Mouse (Mus musculus): ENCODE data around the gene Ccdc177. TPM values are rescaled to one million over a fixed set of nuclear protein-coding genes. Genes with fewer than 3 reads are reported as not detected.

The Ccdc177 gene
- polyA plus RNA-seq (2015; fragmentation: Nextera tagmentation; extraction: Ambion mirVana): 0.25 and 0.42 TPM in 2 replicates

DNA sequence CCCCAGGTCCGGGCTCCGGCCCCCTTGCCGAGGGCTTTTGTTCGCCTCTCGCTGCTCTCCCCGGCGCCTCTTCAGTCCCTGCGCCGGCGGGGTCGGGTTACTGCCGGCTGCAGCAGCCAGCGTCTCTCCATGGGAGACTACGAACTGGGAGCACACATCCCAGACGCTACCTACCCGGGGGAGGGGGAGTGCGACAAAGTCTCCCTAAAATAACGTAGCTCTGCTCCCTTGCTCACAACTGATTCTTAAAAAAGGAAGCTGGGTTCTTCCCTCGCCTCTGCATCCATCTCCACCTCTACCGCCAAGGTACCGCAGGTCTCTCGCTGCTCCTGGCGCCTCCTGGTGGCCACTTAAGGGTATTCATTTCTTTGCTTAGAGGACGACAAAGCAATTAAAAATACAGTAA, at the start of gene Ccdc177:
Gene Ccdc177, minus strand, starts transcription at position 292 of the 406 bp plus-strand sequence.
- H3K9ac ChIP-seq: peak within 1 kb of the TSS; percentile 68

DNA sequence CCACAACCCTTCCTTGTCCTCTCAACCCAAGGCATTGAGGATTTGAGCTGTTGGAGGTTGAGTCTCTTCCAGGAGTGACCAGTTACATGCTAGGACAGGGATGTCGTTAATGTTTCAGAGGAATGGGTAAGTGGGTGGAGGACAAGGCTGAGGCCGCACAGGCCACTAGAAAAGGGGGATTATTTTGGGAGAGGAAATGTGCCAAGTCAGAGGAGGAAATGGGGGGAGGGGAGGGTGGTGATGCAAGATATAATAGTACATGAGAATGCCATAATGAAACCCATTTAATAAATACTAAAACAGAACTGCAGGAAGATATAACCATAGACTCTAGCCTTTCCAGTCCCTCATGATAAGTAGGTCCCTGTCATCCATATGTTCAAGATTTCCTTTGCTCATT, 49.5 kb upstream of the Ccdc177 start:
- peaks cover 20% of the 10 kb centered on the region for H3K4me1 ChIP-seq
- H3K36me3 ChIP-seq: no peaks in the 10 kb centered on the region
- H3K4me3 ChIP-seq: no peak overlapping the region
- WGBS: 74% methylated on average over 2 of the region's 2 CpGs
- H3K9ac ChIP-seq: no peak overlapping the region
- H3K9me3 ChIP-seq: no peaks in the 10 kb centered on the region
- no peak overlapping the region for H3K27ac ChIP-seq
- no peak overlapping the region for H3K4me2 ChIP-seq
- no peak for ATAC-seq (ENCODE audit: insufficient number of reproducible peaks, insufficient read depth, low FRiP score, low TSS enrichment, low read depth)
- no peaks in the 10 kb centered on the region for H3K27me3 ChIP-seq

More for the DNA sequence above, at the start of gene Ccdc177:
- H3K4me1 ChIP-seq: peaks cover 31% of the 10 kb centered on the region
- WGBS: under 1% methylated on average over 24 of the region's 24 CpGs
- H3K36me3 ChIP-seq: no peaks in the 10 kb centered on the region
- no peak for ATAC-seq (ENCODE audit: insufficient number of reproducible peaks, insufficient read depth, low FRiP score, low TSS enrichment, low read depth)
- H3K4me3 ChIP-seq: peak within 1 kb of the TSS; percentile 61
- no peaks in the 10 kb centered on the region for H3K9me3 ChIP-seq
- no peak within 1 kb of the TSS; the same call in 1 of the 2 replicates for H3K27ac ChIP-seq
- H3K27me3 ChIP-seq: peaks cover 53% of the 10 kb centered on the region
- peak within 1 kb of the TSS; percentile 88 for H3K4me2 ChIP-seq

DNA sequence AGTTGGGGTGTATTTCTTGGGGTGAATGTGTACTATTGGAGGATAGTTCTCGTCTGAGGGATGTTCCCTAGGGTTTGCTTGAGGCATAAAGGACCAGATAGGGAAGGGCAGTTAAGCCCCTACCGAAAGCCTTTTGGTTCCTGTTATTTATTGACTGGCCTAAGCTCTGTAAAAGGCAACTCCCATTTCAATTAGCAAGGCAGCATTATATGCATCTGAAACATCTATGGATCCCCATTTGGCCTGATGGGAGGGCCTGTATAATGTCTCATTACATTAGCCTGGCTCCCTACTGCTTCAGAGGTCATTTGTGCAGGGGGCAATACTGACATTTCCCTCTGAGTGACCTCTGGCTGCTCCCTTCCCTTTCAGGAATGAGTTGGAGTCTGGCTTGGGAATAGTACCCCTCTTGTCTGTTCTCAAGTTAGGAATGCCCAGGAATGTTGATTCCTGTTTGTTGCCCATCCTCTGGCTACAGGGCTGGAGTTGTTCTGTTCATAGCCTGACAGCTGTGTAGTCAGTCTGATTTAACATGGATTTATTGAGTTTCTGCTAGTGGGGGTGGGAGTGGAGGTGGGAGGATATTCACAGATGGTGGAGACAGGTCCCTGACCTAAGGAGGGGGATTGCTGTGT, 47.1 kb upstream of the Ccdc177 start:
- 34% methylated on average over 2 of the region's 2 CpGs for WGBS
- Histone ChIP-seq H3K9me3 (no peaks in the 10 kb centered on the region), H3K9ac (no peak overlapping the region), H3K27me3 (no peaks in the 10 kb centered on the region), H3K27ac (no peak overlapping the region), H3K4me2 (no peak overlapping the region), H3K36me3 (no peaks in the 10 kb centered on the region), H3K4me1 (peaks cover 31% of the 10 kb centered on the region), H3K4me3 (no peak overlapping the region)
- no peak for ATAC-seq (ENCODE audit: insufficient number of reproducible peaks, insufficient read depth, low FRiP score, low TSS enrichment, low read depth)

DNA sequence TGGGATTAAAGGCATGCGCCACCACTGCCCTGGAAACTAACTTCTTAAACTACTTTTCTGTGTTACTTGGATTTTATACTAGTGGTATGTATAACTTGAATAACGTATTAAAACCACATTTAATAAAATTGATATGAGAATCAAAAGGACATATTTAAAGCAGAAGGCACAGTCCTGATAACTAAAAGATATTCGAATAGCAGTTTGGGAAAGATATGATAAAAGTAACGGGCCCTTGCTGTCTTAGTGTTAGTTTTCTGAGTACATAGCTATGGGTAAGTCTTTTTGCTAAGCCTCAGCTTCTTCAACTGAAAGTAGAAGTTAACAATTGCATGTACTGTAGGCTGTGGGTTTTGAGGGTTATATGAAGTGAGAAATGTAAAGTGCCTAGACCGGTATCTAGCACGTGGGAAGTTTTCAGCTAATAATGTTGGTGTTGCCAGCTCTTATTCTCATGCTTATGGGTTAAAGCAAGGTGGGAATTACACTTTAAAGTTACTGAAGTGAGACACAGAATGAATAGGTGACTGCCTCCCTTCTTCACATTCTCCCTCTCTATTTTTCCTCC, 44.5 kb upstream of the Ccdc177 start:
- H3K27me3 ChIP-seq: no peaks in the 10 kb centered on the region
- H3K36me3 ChIP-seq: no peaks in the 10 kb centered on the region
- no peak for ATAC-seq (ENCODE audit: insufficient number of reproducible peaks, insufficient read depth, low FRiP score, low TSS enrichment, low read depth)
- no peak overlapping the region for H3K27ac ChIP-seq
- WGBS: 93% methylated on average over 6 of the region's 6 CpGs
- H3K9ac ChIP-seq: no peak overlapping the region
- H3K9me3 ChIP-seq: no peaks in the 10 kb centered on the region
- H3K4me1 ChIP-seq: peaks cover 20% of the 10 kb centered on the region
- no peak overlapping the region for H3K4me3 ChIP-seq
- no peak overlapping the region for H3K4me2 ChIP-seq

DNA sequence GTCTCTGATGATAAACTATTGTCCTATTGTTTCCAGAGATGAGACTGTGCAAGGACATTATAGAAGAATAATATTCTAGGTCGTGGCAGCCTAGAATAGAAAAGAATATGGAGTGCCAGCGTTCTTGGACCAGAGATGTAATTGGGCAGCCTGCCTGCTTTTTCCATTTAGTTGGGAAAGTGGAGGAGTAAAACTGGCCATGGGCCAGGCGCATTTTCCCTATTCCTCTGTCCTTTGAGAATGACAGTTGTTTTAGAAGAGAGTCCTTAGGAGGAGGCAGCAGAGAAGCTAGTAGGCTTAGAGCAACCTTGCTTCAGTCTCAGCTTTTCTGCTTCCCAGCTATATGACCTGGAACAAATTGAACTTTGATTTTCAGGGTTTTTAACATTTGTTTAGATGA, 43.4 kb upstream of the Ccdc177 start:
- WGBS: 57% methylated on average over 3 of the region's 3 CpGs
- Histone ChIP-seq H3K4me1 (peaks cover 18% of the 10 kb centered on the region), H3K4me3 (no peak overlapping the region), H3K9me3 (no peaks in the 10 kb centered on the region), H3K36me3 (no peaks in the 10 kb centered on the region), H3K27ac (no peak overlapping the region), H3K9ac (no peak overlapping the region), H3K4me2 (no peak overlapping the region), H3K27me3 (no peaks in the 10 kb centered on the region)
- ATAC-seq (ENCODE audit: insufficient number of reproducible peaks, insufficient read depth, low FRiP score, low TSS enrichment, low read depth): no peak

DNA sequence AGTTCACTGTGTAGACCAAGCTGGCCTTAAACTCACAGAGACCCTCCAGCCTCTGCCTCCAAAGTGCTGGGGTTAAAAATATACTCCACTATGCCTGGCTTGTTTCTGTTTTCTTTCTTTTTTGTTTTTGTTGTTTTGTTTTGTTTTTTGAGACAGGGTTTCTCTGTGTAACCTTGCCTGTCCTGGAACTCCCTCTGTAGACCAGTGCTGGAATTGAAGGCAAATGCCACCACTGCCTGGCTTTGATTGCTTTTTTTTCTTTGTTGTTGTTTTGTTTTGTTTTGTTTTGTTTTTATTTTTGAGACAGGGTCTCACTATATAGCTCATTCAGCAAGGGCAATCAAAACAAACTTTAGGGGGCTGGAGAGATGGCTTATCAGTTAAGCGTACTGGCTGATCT, 41.0 kb upstream of the Ccdc177 start:
- H3K9me3 ChIP-seq: no peaks in the 10 kb centered on the region
- no peak overlapping the region for H3K4me2 ChIP-seq
- H3K9ac ChIP-seq: no peak overlapping the region
- peaks cover 11% of the 10 kb centered on the region; the same call in 1 of the 2 replicates for H3K4me1 ChIP-seq
- H3K4me3 ChIP-seq: no peak overlapping the region
- no peak overlapping the region for H3K27ac ChIP-seq
- WGBS: 98% methylated on average over 1 of the region's 1 CpGs
- ATAC-seq (ENCODE audit: insufficient number of reproducible peaks, insufficient read depth, low FRiP score, low TSS enrichment, low read depth): no peak
- H3K27me3 ChIP-seq: no peaks in the 10 kb centered on the region
- no peaks in the 10 kb centered on the region for H3K36me3 ChIP-seq

DNA sequence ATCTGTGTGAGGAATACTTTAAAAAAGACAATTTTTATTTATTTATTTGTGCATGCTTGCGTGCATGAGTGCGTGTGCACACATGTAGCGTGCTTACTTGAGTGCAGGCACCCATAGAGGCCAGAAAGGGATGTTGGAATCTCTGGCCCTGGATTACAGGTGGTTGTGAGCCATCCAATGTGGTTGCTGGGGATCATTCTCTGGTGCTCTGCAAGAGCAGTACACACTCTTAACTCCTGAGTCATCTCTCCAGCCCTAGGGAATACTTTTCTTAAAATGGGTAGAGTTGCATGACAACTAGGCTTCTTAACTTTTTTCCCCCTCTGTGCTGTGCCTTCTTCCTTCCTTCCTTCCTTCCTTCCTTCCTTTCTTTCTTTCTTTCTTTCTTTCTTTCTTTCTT, 39.7 kb upstream of the Ccdc177 start:
- Histone ChIP-seq H3K4me1 (peaks cover 15% of the 10 kb centered on the region), H3K27me3 (no peaks in the 10 kb centered on the region), H3K27ac (no peak overlapping the region), H3K4me3 (no peak overlapping the region), H3K9me3 (no peaks in the 10 kb centered on the region), H3K4me2 (no peak overlapping the region), H3K36me3 (no peaks in the 10 kb centered on the region), H3K9ac (no peak overlapping the region)
- no peak for ATAC-seq (ENCODE audit: insufficient number of reproducible peaks, insufficient read depth, low FRiP score, low TSS enrichment, low read depth)
- WGBS: 95% methylated on average over 3 of the region's 3 CpGs

DNA sequence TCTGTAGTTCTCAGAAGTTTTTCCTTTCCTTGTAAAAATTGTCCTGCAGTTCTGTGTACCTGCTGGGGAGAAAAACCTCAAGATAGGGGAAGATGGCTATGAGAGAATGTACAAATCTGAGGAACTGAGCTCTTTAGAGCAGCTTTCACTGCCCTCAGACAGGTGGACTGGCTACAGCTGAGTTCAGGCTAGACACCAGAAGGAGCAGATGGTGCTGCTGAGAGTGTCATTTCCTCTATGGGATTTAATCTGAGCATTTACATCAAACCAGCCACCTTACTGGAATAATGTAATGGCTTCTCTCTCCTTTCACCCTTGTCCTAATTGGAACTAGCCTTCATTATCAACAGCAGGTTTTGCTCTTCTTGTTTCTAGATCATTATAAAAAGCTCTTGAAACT, 37.8 kb upstream of the Ccdc177 start:
- H3K4me3 ChIP-seq: no peak overlapping the region
- peaks cover 9% of the 10 kb centered on the region; the same call in 1 of the 2 replicates for H3K4me1 ChIP-seq
- no peak overlapping the region for H3K27ac ChIP-seq
- no peaks in the 10 kb centered on the region for H3K36me3 ChIP-seq
- no peaks in the 10 kb centered on the region for H3K9me3 ChIP-seq
- no peak overlapping the region for H3K4me2 ChIP-seq
- ATAC-seq (ENCODE audit: insufficient number of reproducible peaks, insufficient read depth, low FRiP score, low TSS enrichment, low read depth): no peak
- no peak overlapping the region for H3K9ac ChIP-seq
- H3K27me3 ChIP-seq: no peaks in the 10 kb centered on the region

DNA sequence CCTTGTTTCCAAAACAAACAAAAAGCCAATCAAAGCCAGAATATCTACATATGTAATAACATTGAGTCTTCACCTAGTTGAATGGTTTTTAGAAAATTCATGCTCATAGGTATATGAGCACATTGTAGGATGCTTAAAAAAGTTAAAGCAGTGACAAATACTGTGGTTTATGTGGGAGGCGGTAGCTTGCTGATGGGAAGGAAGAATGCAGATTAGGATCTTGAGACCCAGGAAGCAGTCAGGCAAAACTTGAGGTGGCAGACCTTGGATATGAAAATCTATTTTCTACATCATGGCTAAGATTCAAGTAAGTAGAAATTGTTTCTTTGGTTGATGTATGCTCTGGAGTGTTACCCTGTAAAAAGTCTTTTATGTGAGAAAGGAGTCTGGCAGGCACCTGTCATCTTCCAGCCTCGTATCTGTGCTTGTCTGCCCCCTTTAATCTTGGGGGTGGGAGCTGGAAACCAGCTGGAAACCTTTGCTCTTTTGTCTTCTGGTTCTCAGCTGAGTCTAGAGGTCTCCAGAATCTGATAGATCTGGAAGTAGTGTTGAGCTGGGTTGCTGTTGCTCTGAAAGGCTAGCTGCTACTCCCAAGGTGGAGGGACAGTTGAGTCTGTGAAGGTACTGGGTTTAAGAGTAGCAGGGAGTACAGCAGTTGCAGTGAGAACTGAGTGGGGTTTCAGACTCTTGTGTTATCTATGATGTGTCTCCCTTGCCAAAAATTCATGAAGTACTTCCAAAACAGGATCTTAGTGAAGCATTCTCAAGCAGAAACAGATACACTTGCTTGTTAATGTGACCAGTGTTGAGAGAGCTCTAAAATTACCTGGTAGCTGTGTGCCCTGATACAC, 34.7 kb upstream of the Ccdc177 start:
- Histone ChIP-seq H3K27ac (no peak overlapping the region), H3K27me3 (no peaks in the 10 kb centered on the region), H3K9ac (no peak overlapping the region), H3K4me3 (no peak overlapping the region), H3K9me3 (no peaks in the 10 kb centered on the region), H3K4me1 (peaks cover 18% of the 10 kb centered on the region), H3K4me2 (no peak overlapping the region), H3K36me3 (no peaks in the 10 kb centered on the region)
- no peak for ATAC-seq (ENCODE audit: insufficient number of reproducible peaks, insufficient read depth, low FRiP score, low TSS enrichment, low read depth)
- 70% methylated on average over 2 of the region's 2 CpGs for whole genome bisulfite sequencing

DNA sequence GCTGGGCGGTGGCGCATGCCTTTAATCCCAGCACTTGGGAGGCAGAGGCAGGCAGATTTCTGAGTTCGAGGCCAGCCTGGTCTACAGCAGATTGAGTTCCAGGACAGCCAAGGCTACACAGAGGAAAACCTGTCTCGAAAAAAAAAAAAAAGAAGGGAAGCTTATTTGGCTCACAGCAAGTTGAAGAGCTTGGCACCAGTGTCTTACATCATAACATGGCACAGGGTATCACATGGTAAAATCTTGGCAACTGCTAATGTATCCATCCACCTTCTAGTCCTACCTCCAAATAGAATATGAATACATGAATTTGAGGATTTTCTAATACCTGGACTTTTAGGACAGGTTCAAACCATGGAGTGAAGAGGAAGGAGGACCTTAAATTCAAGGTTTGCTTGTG, 34.0 kb upstream of the Ccdc177 start:
- no peaks in the 10 kb centered on the region for H3K36me3 ChIP-seq
- H3K27me3 ChIP-seq: no peaks in the 10 kb centered on the region
- no peak overlapping the region for H3K9ac ChIP-seq
- no peak for ATAC-seq (ENCODE audit: insufficient number of reproducible peaks, insufficient read depth, low FRiP score, low TSS enrichment, low read depth)
- no peak overlapping the region for H3K4me2 ChIP-seq
- no peak overlapping the region for H3K4me3 ChIP-seq
- 93% methylated on average over 4 of the region's 4 CpGs for WGBS
- no peaks in the 10 kb centered on the region for H3K9me3 ChIP-seq
- H3K4me1 ChIP-seq: peaks cover 23% of the 10 kb centered on the region
- H3K27ac ChIP-seq: no peak overlapping the region

DNA sequence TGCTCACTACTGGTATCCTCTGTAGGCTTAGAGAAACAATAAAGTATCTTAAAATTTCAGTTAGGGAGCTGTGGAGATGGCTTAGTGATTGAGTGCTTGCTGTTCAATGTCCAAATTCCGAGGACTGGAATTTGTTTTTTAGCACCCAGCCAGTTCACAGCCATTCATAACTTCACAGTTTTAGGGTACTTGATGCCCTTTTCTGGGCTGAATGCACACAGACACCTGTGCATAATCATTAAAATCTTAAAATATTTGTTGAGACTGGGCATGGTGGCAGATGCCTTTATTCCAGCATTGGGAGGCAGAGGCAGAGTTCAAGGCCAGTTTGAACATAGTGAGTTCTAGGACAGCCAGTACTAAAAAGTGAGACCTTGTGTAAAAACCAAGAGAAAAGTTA, 33.0 kb upstream of the Ccdc177 start:
- WGBS: 81% methylated on average over 1 of the region's 1 CpGs
- Histone ChIP-seq H3K9ac (no peak overlapping the region), H3K9me3 (no peaks in the 10 kb centered on the region), H3K4me1 (peaks cover 23% of the 10 kb centered on the region), H3K4me2 (no peak overlapping the region), H3K27ac (no peak overlapping the region), H3K36me3 (no peaks in the 10 kb centered on the region), H3K4me3 (no peak overlapping the region), H3K27me3 (no peaks in the 10 kb centered on the region)
- ATAC-seq (ENCODE audit: insufficient number of reproducible peaks, insufficient read depth, low FRiP score, low TSS enrichment, low read depth): no peak

DNA sequence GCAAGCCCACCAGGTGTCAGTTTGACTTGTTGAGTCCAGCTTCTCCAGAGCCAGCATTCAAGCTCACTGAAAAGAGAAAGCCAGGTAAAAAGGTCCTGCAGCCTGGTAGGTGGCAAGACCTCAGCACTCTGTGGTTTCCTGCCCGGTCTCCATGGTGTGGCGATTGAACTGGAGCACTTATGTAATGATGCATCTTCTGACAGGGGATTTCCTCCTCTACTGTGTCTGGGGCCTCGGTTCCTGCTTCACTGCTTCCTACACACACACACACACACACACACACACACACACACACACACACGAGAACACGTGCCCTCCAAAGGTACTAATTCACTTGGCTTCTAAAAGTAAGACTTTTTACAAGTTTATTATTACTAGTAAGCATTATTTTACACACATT, 32.4 kb upstream of the Ccdc177 start:
- no peaks in the 10 kb centered on the region for H3K9me3 ChIP-seq
- H3K4me1 ChIP-seq: peaks cover 23% of the 10 kb centered on the region
- H3K4me2 ChIP-seq: peak overlapping the region; percentile 7; the same call in 1 of the 2 replicates
- no peak overlapping the region for H3K27ac ChIP-seq
- ATAC-seq (ENCODE audit: insufficient number of reproducible peaks, insufficient read depth, low FRiP score, low TSS enrichment, low read depth): no peak
- no peaks in the 10 kb centered on the region for H3K36me3 ChIP-seq
- 77% methylated on average over 5 of the region's 5 CpGs for WGBS
- no peak overlapping the region for H3K9ac ChIP-seq
- no peak overlapping the region for H3K4me3 ChIP-seq
- no peaks in the 10 kb centered on the region for H3K27me3 ChIP-seq

Measured in embryonic facial prominence, embryonic 13.5 days (tissue).